Mouse (Mus musculus) lung, postnatal 14 days (tissue): Measurements from ENCODE around the gene Olfr186.
"Not testable (repeated sequence)": the region's sequence is repeated elsewhere in the genome, so short reads cannot be mapped to it uniquely, and the experiment has no call there.

Source experiments
- DNase-seq: peaks from one replicate; pipeline ENCODE4 v3.0.0; 2021

Gene Olfr186

DNA sequence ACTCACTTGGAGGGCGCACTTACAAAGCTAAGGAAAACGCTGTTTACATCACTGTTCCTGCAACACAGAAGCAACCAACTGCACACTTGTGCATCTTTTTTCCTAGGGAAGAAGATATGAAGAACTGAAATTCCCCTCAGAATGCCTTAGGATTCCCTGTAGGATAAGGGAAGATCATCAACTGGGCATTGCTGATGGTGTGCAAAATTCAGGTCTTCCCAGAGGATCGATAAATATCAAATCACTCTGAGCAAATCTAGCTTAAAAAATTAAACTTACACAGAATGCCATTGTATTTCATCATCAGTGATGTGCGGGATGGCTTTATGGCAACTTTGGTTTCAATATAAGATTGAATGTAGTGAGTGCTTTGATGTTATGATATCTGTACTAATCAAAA is at the start of gene Olfr186:
Gene Olfr186, minus strand, starts transcription at position 101 of the 400 bp plus-strand sequence.
- no peak for DNase-seq

DNA sequence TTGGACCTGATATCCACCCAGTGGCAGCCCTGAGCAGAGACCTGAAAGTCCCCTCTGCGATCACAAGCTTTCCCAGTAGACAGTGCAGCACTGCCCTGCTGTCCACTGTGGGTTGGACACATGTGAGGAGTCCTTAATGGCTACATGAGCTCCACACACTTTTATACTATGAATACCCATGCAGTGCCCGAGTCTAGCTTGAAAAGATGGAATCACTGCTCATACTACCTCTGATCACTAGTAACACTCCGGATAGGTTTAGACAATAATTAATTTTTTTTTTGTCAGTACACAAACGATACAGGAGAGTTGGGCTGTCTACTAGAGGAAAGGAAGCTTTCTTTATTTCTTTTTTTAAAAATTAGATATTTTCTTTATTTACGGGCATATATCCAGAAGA is 47.8 kb upstream of the Olfr186 start, which contains the start of gene Olfr190:
Gene Olfr190, minus strand, starts transcription at position 101 of the 400 bp plus-strand sequence.
- no peak for DNase-seq

DNA sequence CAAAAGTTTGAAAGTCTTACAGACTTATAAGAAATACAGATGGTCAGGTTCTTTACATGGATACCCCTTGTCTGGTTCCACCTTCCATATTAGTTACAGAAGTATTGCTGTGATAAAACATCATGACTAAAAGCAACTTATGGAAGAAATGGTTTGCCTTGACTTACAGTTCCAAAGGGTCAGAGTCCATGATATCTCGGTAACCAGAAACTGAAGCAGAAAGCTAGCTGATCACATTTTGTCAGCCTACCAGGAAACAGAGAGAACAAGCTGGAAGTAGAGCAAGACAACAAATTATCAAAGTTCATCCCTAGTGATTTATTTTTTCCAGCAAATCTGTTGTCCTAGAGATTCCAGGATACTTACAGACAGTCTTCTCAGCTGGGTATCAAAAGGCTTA is 43.4 kb upstream of the Olfr186 start:
- no peak for DNase-seq

DNA sequence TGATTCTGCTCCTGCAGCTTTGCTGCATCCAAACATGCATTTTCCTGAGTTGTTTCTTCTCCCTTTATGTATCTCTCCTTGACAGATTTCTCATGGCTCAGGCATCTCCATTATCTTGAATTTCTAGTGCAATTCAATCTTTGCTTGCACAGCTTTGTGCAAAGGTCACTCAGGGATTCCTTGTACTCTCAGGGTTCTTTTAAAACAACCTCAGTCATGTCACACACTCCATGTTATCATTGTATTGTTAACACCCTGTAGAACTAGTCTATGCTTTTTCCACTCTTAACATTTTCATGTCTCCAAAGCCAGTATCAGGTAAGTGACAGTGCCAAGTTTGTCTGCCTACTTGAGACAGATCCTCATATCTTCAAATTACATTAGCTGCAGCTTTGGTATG is 41.7 kb upstream of the Olfr186 start:
- no peak for DNase-seq

DNA sequence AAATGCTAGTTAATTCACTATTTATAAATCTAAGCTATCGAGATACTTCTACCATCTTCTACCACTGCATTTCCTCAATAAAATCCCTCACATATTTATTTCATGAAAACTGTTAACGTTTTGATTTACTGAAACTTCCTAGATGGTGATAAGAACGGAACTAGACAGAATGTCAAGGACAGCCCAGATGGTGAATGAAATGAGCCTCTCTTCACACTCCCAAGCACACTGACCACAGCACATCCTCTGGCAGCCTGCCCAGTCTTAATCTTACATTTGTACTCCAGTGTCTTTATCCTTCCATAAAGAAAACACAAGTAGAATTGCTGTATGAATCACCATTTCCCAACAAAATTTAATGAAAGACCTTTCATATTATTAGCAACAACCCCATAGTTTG is 32.3 kb upstream of the Olfr186 start:
- not testable (repeated sequence) for DNase-seq

DNA sequence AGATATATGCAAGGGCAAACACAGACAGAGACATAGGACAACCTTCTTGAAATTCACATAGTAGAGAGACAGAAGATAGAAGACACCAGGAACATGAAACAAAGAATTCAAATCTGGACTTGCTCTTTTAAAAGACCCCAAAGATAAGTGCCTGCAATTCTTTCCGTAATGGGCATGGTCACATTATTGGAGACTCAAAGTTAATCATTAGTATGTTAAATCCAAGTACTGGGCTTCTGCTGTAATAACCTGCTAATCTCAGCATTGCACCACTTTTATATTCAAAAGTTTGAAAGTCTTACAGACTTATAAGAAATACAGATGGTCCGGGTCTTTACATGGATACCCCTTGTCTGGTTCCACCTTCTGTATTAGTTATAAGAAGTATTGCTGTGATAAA is 19.2 kb upstream of the Olfr186 start:
- DNase-seq, result not testable (repeated sequence)

DNA sequence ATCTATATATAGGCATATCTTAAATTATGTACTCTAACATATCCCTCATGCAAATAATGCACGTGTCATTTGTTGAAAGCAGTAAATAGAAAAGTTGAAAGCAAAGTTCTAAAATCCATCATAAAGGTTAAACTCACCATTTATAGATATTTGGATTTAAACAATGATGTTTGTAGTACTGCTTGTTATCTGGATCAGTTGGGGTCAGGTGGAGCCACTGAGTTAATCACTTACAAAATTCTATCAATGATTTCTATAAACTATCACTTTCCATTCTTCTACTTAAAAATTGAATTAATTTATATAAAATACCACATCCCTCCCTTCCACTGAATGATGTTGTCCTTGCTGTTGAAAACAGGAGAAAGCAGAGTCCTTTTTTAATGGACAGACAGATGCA is 18.8 kb upstream of the Olfr186 start:
- DNase-seq, result no peak

DNA sequence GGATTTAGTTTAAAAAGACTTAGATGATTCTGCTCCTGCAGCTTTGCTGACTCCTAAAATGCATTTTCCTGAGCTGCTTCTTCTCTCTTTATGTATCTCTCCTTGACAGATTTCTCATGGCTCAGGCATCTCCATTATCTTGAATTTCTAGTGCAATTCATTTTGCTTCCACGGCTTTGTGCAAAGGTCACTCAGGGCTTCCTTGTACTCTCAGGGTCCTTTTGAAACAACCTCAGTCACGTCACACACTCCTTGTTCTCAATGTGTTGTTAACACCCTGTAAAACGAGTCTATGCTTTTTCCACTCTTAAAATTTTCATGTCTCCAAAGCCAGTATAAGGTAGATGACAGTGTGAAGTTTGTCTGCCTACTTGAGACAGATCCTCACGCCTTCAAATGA is 17.5 kb upstream of the Olfr186 start:
- DNase-seq, result no peak

DNA sequence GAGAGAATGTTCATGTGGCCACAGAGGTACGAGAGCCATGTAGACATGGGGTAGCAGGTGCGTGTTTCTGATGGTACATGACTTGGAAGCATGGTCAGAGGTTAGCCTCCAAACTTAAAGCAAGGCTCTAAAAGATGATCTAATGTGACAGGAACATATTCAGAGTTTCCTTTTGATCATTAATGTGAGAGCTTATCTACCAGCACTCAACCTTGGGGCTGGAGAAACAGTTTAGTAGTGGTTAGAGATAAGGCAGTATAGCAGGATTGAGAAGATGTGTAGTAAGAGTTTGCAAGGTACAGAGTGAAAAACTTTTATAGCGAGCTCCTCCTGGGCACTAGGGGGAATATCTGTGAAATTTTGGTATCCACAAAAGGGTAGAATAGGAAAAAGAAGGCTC is 15.7 kb upstream of the Olfr186 start:
- no peak for DNase-seq

DNA sequence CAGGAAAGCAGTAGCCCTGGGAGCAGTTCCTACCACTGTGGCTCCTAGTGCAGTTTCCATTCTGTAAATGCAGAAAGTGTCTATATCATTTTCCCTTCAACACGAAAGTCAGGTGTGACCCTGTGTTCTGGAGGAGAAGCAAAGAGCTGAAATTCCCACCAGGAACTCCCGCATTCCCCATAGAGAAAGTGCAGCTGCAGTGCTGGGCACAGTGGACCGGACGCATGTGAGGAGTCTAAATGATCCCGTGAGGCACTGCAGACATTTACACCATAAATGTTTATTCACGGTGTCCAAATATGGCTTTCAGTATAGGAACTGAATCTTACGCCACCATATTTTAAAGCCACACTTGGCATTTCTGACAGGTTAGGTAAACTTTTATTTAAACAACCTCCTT is 9.6 kb upstream of the Olfr186 start, which contains the start of gene Olfr187:
Gene Olfr187, minus strand, starts transcription at position 58 of the 400 bp plus-strand sequence.
- DNase-seq, result no peak

DNA sequence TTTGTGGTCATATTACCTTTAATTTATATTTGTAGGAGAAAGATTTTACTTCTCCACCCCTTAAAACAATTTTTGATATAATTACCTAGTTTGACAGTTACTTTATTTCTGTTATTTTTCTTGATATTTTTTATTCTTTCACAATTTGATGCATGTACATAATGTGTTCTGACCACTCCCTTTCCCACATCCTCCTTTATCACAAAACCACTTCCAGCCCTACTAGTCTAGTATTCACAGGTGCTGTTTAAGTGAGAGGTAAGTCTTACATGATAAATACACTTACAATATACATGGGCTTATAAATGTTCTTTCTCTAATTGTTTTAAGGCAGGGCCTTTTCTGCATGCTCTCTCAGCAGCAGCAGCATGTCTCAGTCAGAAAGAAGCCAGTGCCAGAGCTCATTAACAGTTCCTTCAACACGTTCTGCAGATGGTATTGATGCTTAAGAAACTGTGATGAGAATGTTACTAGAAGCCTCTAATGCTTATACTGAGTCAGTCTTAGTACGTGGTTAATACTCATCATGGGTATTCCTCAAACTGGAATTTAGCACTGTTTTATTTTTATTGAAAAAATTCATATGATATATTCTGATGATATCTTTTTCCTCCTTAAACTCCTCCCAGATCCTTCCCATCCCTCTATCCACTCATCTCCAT is 16.6 kb downstream of the Olfr186 start:
- DNase-seq, result no peak

DNA sequence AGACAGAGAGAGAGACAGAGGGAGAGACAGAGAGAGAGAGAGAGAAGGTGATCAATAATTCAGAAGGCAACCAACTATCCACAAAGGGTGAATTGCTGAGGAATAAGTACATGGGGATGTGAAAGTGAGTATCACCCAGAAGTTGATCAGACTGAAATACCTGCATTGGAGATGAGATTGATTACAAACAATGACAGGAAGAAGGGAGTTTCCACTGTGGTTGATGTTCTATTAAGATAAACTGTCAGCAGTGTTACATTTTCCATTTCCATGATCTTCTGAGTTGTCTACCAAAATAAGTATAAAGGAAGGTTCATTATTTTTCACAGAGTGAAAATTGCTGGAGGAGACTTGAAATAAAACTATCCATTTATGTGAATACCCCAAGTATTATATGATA is 22.9 kb downstream of the Olfr186 start:
- no peak for DNase-seq

DNA sequence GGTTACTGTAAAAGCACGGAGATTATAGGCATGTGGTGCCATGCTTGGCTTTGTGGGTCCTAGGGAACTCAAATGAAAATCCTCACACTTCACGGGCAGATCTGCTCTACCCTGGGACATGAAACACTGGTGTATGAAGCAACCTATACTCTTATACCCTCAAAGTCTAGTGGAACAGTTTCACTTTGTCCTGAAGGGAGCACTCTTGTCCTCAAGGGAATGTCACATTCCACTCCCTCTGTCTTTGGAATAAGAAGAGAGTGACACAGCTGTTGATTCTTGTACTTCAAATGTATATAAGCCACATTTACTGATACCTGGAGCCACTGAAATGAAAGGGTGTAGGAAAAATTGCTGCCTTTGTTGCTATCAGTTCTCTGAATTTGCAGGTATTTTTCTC is 35.0 kb downstream of the Olfr186 start, which contains the start of gene Olfr183:
Gene Olfr183, plus strand, starts transcription at position 301 of the 400 bp plus-strand sequence.
- DNase-seq, result no peak
